Mouse (Mus musculus): ENCODE results near the gene Irf9.

- TF ChIP-seq CTCF (IDR thresholded peaks at IDR 0.05; ENCODE audit: extremely low read depth, insufficient read depth, insufficient read length, insufficient replicate concordance), result no peak
- TF ChIP-seq POLR2A (IDR thresholded peaks at IDR 0.05; ENCODE audit: low read depth, low read length), result no peak
These were observed 13.5 kb upstream of the Irf9 start for GRCm38 (mm10) chr14:55589771-55590448.

All from spleen, adult 2 months (tissue).